Mouse (Mus musculus): ENCODE results near the gene BC024978. TPM values are rescaled to one million over a fixed set of nuclear protein-coding genes. Genes with fewer than 3 reads are reported as not detected.

Gene BC024978
- 2.5 and 4.0 TPM in 2 replicates for polyA plus RNA-seq (2015; fragmentation: Nextera tagmentation; extraction: Ambion mirVana)

DNA sequence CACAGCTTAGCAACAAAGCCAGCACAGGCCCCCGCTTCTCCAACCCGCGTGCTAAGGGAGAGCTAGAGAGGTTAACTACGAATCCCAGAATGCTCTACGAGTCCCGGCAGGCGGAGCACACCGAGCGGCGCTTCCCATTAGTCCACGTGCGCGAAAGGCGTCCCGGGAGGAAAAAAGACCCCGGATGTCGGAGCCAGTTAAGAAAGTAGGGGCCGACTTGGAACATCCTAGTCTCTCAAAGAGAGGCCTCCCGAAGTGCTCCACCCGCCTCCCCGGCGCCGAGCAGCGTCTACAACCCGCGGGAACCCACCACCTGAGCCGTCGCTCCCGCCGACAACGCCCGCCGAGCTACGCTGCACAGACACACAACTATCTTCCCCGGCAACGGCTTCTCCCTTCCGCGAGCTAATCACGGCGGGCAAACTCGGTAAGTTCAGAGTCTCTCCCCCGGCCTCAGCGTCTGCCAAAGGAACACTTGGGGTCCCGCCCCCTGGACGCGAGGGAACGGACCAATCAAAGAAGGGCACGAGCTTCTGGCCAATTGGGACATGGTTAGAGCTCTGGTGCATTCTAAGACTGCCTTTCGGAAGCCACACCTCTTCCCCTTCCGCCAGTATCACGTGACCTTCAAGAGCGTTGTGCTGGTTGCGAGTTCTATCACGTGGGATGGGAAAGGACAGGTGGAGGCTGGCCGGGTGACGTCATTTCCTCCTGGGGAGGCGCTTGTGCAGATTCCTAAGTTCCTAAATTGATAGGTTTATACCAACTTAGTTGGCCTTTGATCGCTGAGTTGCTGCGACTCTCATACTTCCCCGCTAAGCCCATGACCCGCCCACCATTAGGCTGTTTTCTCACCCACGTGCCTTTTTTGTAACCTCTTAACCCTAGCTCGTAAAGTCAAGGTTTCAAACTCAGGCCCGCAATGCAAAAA lies at the start of gene BC024978, which contains the start of gene Snrpa:
TSS of gene BC024978 (plus strand) at position 101 of the 931 bp plus-strand sequence.
TSS of gene Snrpa (minus strand) at position 591 of the 931 bp plus-strand sequence.
- peak; percentile 98 for DNase-seq (ENCODE audit: low spot score)

- DNase-seq (ENCODE audit: low spot score) = no peak
These were observed 42.3 kb upstream of the BC024978 start, which contains the start of gene Cyp2t4 for GRCm38 (mm10) chr7:27153205-27153764. Gene Cyp2t4, plus strand, starts transcription at chr7:27153714.

- no peak for DNase-seq (ENCODE audit: low spot score)
These were observed 39.6 kb upstream of the BC024978 start for GRCm38 (mm10) chr7:27156005-27156404.

- DNase-seq (ENCODE audit: low spot score) = no peak
These were observed 37.4 kb upstream of the BC024978 start for GRCm38 (mm10) chr7:27158171-27158570.

DNA sequence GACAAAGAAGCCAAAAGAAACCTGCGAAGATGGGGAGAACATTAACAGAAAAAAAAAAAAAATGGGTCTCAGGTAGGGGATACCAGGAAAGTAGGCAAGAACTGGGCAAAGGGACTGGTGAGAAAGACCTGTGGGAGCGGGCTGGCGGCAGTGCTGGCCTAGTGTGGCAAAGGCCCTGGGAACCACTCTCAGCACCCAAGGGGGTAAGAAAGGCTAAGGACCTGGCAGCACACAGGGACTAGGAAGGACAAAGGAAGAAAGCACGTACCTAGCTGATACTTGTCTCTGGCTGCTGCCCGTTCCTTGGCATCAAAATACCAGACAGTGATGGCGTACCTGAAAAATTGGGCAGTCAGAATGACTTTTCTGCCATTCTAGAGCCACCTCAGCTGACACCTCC lies 36.3 kb upstream of the BC024978 start:
- DNase-seq (ENCODE audit: low spot score) = no peak

GRCm38 (mm10) chr7:27159882-27160281 lies 35.7 kb upstream of the BC024978 start:
- peak; percentile 90 for DNase-seq (ENCODE audit: low spot score)

GRCm38 (mm10) chr7:27160921-27161320 lies 34.7 kb upstream of the BC024978 start:
- DNase-seq (ENCODE audit: low spot score) = no peak

- DNase-seq (ENCODE audit: low spot score) = no peak
These were observed 33.8 kb upstream of the BC024978 start for GRCm38 (mm10) chr7:27161744-27162143.

DNA sequence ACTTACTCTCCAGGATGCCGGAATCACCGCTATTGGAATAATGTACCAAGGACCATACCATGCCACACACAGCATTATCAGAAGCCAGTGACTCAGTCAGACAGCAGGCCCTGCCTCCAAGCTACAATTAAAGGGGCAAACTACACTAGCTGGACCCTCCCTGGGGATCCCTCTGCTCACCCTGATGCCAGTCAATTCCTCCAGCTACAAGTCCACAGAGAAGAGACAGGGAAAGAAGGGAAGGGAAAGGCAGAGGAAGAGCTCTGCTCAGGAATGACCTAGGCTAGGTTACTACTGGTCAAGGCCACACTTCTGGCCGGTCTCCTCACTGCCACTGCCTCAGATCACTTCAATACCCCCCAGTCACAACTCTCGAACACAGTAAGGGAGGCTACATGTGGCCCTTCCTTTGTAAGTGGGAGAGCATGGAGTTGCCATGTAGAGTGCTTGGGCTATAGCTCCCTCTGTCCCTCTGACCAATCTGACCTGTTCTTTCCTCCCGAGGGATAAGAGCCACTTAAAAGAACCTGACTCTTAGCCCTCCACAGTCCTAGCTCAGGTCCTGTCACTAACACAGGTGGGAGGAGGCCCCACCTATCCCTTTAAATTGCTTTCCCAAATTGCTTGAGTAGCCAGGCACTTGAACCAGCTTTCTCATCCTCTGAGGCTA lies 32.7 kb upstream of the BC024978 start:
- DNase-seq (ENCODE audit: low spot score) = no peak

- no peak for DNase-seq (ENCODE audit: low spot score)
These were observed 32.2 kb upstream of the BC024978 start for GRCm38 (mm10) chr7:27163450-27163805.

- DNase-seq (ENCODE audit: low spot score) = no peak
These were observed 31.3 kb upstream of the BC024978 start for GRCm38 (mm10) chr7:27164112-27164947.

DNA sequence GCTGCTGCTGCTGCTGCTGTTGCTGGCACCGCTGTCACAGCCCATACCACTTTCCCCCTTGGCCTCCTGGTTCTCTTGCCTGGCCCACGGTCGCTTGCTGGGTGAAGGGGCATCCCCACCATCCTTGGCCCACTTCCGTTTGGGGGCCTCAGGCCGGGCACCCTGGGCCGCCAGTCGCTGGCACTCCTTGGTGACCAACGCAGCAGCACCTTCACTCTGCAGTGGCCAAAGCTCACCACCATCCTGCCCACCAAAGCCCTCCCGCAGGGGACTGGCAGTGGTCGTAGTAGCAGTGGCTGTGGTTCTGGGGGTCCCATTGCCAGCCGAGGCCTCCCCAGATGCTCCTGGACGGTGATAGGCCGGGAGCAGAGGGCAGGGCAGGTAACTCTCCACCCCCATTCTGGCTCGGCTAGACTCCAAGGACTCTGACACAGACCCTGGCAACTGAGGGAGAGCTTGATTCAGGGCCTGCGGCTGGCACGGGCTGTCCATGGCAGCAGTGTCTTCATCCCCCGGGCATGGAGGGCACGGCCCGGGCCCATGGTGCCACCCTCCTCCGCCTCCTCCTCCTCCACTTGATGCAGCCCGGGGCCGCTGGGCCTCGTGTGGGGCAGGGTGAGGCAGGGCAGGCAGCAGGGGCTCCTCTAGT lies 30.4 kb upstream of the BC024978 start:
- DNase-seq (ENCODE audit: low spot score) = no peak

GRCm38 (mm10) chr7:27165696-27166095 lies 29.9 kb upstream of the BC024978 start:
- peak; percentile 34 for DNase-seq (ENCODE audit: low spot score)

DNA sequence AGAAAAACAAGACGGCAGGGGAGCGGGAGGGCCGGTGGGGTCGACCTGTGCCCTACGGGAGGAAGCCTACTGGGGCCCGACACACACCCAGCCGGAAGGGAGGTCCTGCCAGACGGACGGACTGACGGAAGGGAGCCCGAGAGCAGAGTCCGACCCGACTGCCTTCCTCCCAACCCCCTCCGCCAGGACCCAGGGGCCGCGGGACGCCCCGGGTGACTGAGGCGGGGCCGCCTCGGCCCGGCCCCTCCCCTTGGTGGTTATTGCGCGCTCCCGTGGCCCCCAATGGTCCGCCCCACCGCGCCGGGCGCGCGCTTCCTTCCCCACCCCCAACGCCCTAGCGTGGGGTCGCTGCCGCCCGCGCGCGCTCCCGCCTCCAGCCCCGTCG lies 29.4 kb upstream of the BC024978 start:
- DNase-seq (ENCODE audit: low spot score) = peak; percentile 87

DNA sequence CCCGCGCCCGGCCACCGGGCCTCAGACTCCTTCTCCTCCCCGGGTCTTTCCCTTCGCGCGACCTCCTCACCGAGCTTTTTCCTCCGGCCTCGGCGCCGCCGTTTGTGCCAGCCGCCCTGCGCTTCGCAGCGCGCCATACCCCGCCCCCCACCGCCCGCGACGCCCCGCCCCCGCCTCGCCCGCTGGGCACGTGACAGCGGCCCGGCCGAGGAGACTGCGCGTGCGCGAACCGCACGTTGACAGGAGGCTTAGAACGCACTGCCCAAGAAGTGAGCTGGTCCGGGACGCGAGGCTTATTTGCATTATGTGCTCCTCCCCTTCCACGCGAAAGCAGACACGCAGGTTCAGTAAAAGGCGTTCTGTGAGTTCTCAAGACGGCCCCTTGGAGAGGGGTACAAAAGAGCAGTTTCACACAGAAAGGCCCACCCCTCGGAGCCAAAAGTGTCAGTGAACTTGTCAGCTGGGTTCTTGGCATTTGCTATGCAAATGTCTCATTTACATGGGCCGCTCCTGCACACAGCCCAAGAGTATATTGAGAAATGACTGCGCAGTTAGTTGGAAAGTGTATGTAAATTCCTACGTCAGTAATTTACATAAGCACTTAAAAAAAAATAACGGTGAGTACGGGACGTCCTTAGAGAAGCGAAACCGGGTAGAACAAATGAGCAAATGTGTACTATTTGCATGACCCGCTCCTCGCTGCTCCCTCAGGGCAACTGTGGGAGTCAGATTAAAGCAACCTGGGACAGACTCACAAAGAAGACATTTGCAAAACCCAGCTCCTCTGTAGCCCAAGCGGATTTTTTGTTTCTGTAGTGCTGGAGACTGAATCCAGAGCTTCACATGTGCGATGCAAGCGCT lies 28.7 kb upstream of the BC024978 start, which contains the start of gene Egln2:
TSS of gene Egln2 (minus strand) at position 189 of the 861 bp plus-strand sequence.
- peak; percentile 97 for DNase-seq (ENCODE audit: low spot score)

DNA sequence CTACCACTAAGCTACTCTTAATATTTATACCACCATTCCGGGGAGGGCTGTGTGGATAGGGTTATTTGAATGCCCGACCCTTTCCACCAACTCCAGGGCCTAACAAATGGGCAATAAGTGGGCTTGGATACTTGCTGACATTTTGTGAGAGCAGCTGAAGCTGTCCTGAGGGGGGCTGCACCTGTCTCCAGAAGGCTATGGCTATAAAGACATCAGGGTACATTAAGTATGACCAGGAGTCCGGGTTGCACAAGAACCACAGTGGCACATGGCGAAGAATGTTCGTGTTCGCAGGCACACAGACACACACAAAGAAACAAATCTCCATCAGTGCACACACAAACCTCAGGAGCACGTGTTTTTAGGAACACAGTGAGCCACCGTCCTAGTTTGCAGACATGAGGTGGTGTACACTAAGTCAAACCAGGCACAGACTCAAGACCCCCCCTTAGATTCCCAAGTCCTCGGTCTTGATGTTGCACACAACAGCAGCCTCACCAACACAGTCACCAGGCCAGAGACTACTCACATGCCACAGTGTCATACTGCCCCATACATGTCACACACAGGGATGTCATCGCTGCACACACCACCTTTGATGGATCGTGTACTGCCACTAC lies 28.0 kb upstream of the BC024978 start:
- no peak for DNase-seq (ENCODE audit: low spot score)

DNA sequence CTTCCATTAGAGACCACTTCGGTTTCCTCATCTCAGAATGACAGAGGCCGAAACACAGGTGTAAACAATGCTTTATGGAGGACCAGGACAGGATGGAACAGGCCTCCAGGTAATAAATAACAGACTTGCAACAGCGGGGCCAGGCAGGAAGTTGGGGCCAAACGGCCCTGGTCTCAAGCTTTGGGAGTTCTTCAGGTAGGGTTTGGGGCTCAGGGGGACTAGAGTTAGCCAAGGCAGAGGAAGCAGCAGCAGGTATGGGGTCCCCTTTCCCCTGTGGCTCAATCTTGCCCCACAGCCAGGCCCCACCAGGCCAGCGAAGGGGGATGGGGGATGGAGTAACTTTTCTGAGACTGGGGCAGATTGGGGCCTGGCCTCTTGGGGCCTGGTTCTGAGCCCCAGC lies 27.2 kb upstream of the BC024978 start:
- DNase-seq (ENCODE audit: low spot score) = no peak

GRCm38 (mm10) chr7:27170981-27171380 lies 24.6 kb upstream of the BC024978 start:
- DNase-seq (ENCODE audit: low spot score) = no peak

DNA sequence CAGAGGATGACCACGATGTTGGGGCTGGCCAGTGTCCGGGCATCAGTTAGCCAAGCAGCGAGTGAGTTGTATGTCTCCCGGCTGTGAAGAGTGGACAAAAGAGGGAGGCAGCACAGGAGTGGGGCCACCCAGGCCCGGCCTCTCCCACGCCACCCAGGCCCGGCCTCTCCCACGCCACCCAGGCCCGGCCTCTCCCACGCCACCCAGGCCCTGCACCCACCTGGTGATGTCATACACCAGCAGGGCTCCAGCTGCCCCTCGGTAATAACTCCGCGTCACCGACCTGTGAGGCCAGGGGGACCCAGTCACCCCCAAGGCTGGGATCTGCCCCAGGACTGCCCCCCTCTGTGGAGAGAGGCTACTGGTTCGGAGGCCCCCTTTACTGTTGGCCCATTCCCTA lies 21.1 kb upstream of the BC024978 start:
- DNase-seq (ENCODE audit: low spot score) = no peak
